Mouse (Mus musculus) heart, postnatal 0 days (tissue): ENCODE data around the gene Nfs1.
"Not testable (repeated sequence)": the region's sequence is repeated elsewhere in the genome, so short reads cannot be mapped to it uniquely, and the experiment has no call there.

Source experiments
- CTCF ChIP-seq: IDR thresholded peaks from 2 replicates; pipeline ENCODE4 v1.5.1; 2016; ENCODE audit warnings: antibody characterized with exemption, control low read depth, low read depth
- EP300 ChIP-seq: IDR thresholded peaks from 2 replicates; pipeline ENCODE4 v1.6.1; 2016; ENCODE audit warnings: antibody characterized with exemption, low read depth

DNA sequence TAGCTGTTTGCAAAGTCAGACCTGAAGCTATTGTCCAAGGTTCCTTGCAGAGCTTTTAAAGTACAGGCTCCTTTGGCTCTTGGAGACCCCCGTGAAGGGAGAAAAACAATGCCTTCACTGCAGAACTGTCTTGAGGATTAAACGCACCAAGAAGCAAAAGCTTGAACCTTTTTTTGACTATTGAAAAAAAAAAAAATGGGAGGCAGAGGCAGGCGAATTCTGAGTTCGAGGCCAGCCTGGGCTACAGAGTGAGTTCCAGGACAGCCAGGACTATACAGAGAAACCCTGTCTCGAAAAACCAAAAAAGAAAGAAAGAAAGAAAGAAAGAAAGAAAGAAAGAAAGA lies 31.9 kb downstream of the Nfs1 start:
- TF ChIP-seq CTCF, EP300: not testable (repeated sequence)
